In the genomic region with DNA sequence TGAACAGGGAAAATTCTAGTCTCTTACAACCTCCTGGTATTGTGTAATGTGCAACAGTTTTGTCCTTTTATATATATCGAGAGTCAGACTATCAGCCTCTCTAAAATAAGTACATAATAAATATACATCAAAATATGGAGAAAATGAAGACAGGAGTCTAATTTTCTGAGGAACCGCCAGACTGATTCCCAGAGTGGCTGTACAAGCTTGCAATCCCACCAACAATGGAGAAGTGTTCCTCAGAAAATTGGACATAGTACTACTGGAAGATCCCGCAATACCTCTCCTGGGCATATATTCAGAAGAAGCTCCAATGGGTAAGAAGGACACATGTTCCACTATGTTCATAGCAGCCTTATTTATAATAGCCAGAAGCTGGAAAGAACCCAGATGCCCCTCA, we compare ENCODE assay signal across 5 mouse cellular contexts.
DNase-seq lines count a peak whose midpoint lies in the region; ATAC-seq lines count a peak whose summit lies in the region.
"Not testable (repeated sequence)": the region's sequence is repeated elsewhere in the genome, so short reads cannot be mapped to it uniquely, and the experiment has no call there.

No protein-coding gene starts in this region.

- H3K27me3 ChIP-seq in midbrain, embryonic 11.5 days (ENCODE audit: control insufficient read depth, insufficient read depth, low read length) = not testable (repeated sequence)

- not testable (repeated sequence) for H3K27ac ChIP-seq in midbrain, embryonic 11.5 days (ENCODE audit: low read depth, low read length)

- H3K4me3 ChIP-seq in midbrain, embryonic 11.5 days (ENCODE audit: low read depth, low read length) = not testable (repeated sequence)

- DNase-seq in 3134 (ENCODE audit: extremely low read depth, insufficient read length, low spot score) (peak; percentile 7), adipocyte (ENCODE audit: low spot score) (peak; percentile 18)
- DNase-seq in Muller cell, postnatal 12 days (ENCODE audit: inconsistent ontology term) = peak; percentile 100
- DNase-seq in midbrain, embryonic 11.5 days (ENCODE audit: low spot score, missing footprints) = peak; percentile 91
- peak; percentile 53 for DNase-seq in retina, postnatal 1 day

- WGBS in midbrain, embryonic 11.5 days = 89% methylated on average over 3 of the region's 3 CpGs

- not testable (repeated sequence) for H3K9ac ChIP-seq in midbrain, embryonic 11.5 days (ENCODE audit: low read length)

- not testable (repeated sequence) for ATAC-seq in midbrain, embryonic 11.5 days (ENCODE audit: low FRiP score)

- not testable (repeated sequence) for H3K4me2 ChIP-seq in midbrain, embryonic 11.5 days

- not testable (repeated sequence) for H3K9me3 ChIP-seq in midbrain, embryonic 11.5 days (ENCODE audit: control insufficient read depth, low read length)

- H3K36me3 ChIP-seq in midbrain, embryonic 11.5 days (ENCODE audit: control insufficient read depth, insufficient read depth, low read length) = not testable (repeated sequence)

- not testable (repeated sequence) for H3K4me1 ChIP-seq in midbrain, embryonic 11.5 days (ENCODE audit: control insufficient read depth, insufficient read depth, low read length)

Comparison
In these comparisons a context has a peak if more than half of its experiments do, and no peak if none do; other contexts are left out.
1. DNase-seq: peak in every context shown above with its lines; median percentile 100 in Muller cell, postnatal 12 days; 91 in midbrain, embryonic 11.5 days; 53 in retina, postnatal 1 day; 18 in adipocyte; 7 in 3134.